Mouse (Mus musculus) bone marrow, adult 2 months (tissue): ENCODE results near the gene Efna4.

Source experiments
- CTCF ChIP-seq: fragments of 200-500 bp; IDR thresholded peaks from 2 replicates; pipeline ENCODE4 v1.5.1; 2011; ENCODE audit warnings: low read length, control low read depth; ENCODE audit not compliant: control insufficient read depth, insufficient read depth
- POLR2A ChIP-seq: fragments of 200-500 bp; IDR thresholded peaks from 2 replicates; pipeline ENCODE4 v1.6.1; 2011; ENCODE audit warnings: low read depth, mild to moderate bottlenecking, control low read depth, low read length, borderline replicate concordance; ENCODE audit not compliant: control insufficient read depth

DNA sequence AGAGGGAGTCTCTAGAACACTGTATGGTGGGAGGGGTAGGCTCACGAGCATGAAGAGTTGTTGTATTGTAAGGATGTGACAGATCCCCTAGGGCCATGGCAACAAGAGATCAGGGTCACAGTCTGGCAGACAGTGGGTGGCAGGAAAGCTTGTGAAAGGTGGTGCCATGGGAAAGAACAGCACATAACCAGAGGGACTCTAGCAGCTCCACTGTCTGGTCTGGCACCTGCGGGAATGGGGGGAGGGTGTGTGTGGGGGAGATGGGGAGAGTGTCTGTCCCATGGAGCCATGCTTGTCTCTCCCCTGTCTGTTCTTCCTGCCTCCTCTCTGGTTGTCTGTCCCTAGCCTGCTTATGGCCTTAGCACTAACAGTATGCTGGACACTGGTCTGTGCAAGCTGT is 52.3 kb downstream of the Efna4 start:
- TF ChIP-seq POLR2A (no peak), CTCF (no peak)
